Mouse (Mus musculus): ENCODE measurements around the gene Col6a1. TPM values are rescaled to one million over a fixed set of nuclear protein-coding genes. Genes with fewer than 3 reads are reported as not detected.

The Col6a1 gene
- polyA plus RNA-seq, 1 experiment from 2014 or later = 300 TPM

DNA sequence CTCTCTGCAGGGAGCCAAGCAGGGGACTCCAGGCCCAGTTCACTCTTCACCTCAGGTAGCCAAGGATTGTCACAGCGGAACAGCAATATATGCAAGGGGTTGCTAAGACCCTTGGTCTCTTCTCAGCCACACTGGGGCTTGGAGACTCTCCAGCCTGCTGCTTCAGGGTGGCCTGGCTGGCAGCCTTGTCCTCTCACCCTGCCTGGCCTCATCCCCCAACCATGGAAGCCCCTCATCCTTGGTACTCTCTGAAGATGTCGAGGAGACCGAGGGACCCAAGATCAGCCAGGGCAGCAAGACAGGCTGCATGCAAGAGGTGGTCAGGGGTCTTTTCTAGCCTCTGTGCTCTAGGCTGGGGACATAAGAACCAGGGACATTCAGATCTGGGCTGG lies 7.7 kb upstream of the Col6a1 start:
- peaks cover 43% of the 10 kb centered on the region for H3K4me1 ChIP-seq
- no peak overlapping the region for H3K4me3 ChIP-seq
- H3K36me3 ChIP-seq = no peaks in the 10 kb centered on the region
- ATAC-seq (ENCODE audit: borderline replicate concordance, extremely low read depth, low FRiP score, low TSS enrichment) = no peak
- peak overlapping the region; percentile 44 for H3K4me2 ChIP-seq
- H3K27me3 ChIP-seq = no peaks in the 10 kb centered on the region
- H3K9me3 ChIP-seq = no peaks in the 10 kb centered on the region
- H3K9ac ChIP-seq = no peak overlapping the region
- H3K27ac ChIP-seq = peak overlapping the region; percentile 94
- 37% methylated on average over 3 of the region's 3 CpGs for WGBS

DNA sequence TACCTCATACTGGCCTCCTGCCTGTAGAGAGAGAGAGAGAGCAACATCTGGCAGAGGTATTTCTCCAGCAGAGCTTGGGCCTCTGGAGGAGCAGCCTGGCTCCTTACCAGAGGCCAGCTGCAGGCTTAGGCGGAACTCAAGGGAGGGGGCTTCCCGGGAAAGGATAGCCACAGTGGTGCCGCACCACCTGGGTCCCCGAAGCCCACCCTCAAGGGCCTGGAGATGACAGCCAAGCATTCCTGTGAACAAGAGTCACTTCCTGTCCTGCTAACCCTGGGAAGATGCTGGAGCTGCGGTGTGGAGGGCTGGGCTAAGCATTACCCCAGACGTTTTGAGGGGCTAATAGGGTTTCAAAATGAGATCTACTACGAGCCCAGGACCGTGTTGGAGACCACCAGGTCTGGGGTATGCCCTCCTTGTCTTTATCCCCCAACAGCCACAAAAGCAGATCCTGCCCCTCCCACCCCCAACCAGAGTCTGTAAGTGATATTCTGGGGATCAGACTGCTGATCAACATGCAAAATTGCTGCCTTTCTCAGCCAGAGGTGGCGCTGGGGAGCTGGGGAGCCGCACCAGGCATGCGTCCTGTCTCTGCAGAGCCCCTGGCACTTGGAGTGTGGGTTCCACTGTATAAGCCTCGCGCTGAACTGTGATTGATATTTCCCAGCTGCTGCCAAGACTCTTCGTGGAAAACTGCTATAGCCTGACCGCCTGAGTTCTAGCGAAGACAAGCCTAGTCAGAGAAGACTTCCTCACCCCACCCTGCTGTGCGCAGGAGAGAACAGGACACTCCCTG lies 7.1 kb upstream of the Col6a1 start:
- H3K4me1 ChIP-seq = peaks cover 45% of the 10 kb centered on the region
- WGBS = 4% methylated on average over 17 of the region's 17 CpGs
- peak overlapping the region; percentile 94 for H3K27ac ChIP-seq
- H3K4me2 ChIP-seq = peak overlapping the region; percentile 44
- H3K36me3 ChIP-seq = no peaks in the 10 kb centered on the region
- no peaks in the 10 kb centered on the region for H3K27me3 ChIP-seq
- ATAC-seq (ENCODE audit: borderline replicate concordance, extremely low read depth, low FRiP score, low TSS enrichment) = peak; percentile 89
- no peak overlapping the region; the same call in 1 of the 2 replicates for H3K4me3 ChIP-seq
- no peak overlapping the region for H3K9ac ChIP-seq
- H3K9me3 ChIP-seq = no peaks in the 10 kb centered on the region

DNA sequence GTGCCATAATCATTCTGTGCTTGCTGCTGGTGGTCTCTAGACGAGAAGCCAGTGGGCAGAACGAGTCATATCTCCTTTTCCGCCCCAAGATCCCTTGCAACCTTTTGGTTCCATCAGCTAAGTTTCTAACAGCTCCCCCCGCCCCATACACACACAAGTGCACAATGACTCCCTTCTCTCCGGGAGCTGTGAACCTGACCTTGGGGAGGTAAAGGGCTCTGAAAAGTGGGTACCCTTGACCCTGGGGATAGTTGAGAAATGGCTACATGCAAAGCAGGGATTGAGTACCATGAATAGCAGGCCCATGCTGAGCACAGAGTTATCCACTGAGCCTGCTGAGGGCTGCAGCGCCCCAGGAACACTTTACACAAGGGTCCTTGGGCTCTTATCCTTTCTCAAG lies 6.4 kb upstream of the Col6a1 start:
- Histone ChIP-seq H3K4me3 (no peak overlapping the region), H3K4me2 (no peak overlapping the region), H3K4me1 (peaks cover 49% of the 10 kb centered on the region), H3K27me3 (no peaks in the 10 kb centered on the region), H3K36me3 (no peaks in the 10 kb centered on the region), H3K27ac (peak overlapping the region; percentile 94), H3K9me3 (no peaks in the 10 kb centered on the region), H3K9ac (no peak overlapping the region)
- 34% methylated on average over 6 of the region's 6 CpGs for WGBS
- ATAC-seq (ENCODE audit: borderline replicate concordance, extremely low read depth, low FRiP score, low TSS enrichment) = no peak

DNA sequence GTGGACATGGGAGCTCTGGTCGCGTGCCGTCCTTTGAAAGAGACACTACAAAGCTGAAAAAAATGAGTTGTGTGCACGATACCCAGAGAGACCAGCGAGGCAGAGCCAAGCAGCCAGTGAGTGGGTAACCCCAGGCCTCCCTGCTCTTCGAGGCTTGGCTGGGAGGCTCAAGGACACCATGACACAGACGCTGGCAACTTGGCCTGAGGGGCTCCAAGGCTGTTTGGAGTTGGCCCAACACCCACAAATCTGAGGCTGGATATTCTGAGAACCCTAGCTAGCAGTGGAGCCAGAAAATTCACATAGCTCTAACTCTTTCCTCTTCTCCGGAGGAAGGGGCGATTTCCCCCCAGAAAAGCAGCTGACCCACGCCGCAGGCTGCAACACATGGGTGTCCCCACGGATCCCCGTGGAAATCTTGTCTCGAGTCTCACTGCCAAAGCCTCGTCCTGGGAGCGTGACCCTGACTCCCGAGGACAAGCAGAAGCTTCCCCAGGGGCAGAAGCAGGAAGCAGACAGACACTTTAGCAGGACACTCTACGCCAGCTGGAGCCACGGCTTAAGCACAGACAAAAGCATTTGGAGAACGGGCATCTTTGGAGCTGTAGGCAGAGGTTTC lies 5.8 kb upstream of the Col6a1 start:
- Histone ChIP-seq H3K9ac (0 out of 2 replicates have a peak overlapping the region, but pooled peaks have one; percentile 6), H3K4me1 (peaks cover 53% of the 10 kb centered on the region), H3K4me2 (no peak overlapping the region), H3K27ac (peak overlapping the region; percentile 94), H3K4me3 (no peak overlapping the region), H3K36me3 (no peaks in the 10 kb centered on the region), H3K27me3 (no peaks in the 10 kb centered on the region), H3K9me3 (no peaks in the 10 kb centered on the region)
- ATAC-seq (ENCODE audit: borderline replicate concordance, extremely low read depth, low FRiP score, low TSS enrichment) = no peak
- WGBS = 38% methylated on average over 20 of the region's 20 CpGs

DNA sequence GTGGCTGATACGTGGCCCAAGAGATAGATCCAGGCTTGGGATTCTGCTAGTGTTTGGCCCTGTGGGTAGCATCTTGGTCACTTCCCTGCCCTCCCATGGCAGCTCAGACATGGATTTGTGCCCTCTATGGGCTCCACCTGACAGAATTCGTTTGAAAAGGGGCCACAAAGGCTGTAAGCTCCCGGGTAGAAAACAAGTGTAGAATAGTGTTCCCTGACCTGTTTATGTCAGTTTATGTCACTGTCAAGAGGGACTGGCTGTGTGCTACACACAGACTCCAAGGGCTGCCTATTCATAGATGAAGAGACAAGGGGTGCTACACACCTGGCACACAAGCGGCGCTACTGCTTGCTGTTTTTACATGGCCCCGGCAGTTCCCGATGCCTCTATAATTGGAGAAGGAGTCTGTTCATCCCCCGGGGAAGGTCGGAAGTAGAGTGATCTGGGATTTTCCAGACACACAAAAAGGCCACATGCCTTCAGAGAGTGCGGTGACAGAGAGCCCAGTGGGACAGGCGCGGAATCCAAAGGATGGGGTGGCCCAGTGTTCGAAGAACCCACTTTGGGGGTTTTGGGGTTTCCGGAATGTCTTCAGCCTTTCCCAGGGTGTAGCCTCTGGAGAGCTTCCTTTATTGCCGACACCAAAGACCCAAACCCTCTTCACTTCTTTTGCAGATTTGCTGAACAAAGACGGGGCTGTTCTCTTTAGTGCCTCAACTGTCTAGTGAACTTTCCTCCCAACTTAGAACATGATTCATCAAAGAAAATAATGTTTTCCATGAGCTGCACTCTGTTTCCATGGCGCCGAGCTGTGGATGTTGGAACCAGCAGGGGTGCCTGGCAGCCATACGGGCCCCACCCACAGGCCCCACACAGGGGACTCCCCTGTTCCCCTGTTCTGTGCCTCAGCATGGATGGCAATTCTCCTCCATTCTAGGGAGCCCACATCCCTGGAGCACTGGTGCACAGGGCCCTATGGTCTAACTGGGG lies 4.0 kb upstream of the Col6a1 start:
- Histone ChIP-seq H3K4me1 (peaks cover 54% of the 10 kb centered on the region), H3K36me3 (no peaks in the 10 kb centered on the region), H3K9me3 (no peaks in the 10 kb centered on the region), H3K9ac (no peak overlapping the region), H3K4me3 (no peak overlapping the region), H3K27ac (peak overlapping the region; percentile 34; the same call in 1 of the 2 replicates), H3K4me2 (no peak overlapping the region), H3K27me3 (no peaks in the 10 kb centered on the region)
- no peak for ATAC-seq (ENCODE audit: borderline replicate concordance, extremely low read depth, low FRiP score, low TSS enrichment)
- 79% methylated on average over 19 of the region's 19 CpGs for WGBS

DNA sequence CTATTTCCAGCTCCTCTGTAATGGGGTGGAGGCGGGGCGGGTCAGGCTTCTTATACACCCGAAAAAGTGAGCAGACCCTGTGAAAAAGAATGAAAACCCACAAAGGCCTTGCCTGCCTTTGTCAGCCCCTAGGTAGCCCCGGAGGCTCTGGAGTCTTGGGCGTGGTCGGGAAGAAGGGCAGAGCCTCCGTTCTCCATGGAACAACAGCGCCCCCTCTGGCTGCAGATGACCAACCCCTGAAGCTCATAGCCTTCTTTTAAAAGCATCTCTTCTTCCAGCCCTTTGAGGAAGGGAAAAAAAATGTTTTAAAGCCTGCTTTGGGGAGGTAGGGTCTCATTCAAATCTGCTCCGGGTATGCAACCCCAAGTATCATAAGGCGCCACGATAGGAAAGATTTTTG lies 2.4 kb upstream of the Col6a1 start:
- H3K9ac ChIP-seq = no peak overlapping the region
- no peak overlapping the region for H3K4me3 ChIP-seq
- H3K4me2 ChIP-seq = no peak overlapping the region
- H3K27me3 ChIP-seq = no peaks in the 10 kb centered on the region
- 17% methylated on average over 11 of the region's 11 CpGs for WGBS
- peaks cover 50% of the 10 kb centered on the region for H3K4me1 ChIP-seq
- H3K27ac ChIP-seq = peak overlapping the region; percentile 19; the same call in 1 of the 2 replicates
- peaks cover under 1% of the 10 kb centered on the region; the same call in 1 of the 2 replicates for H3K36me3 ChIP-seq
- no peaks in the 10 kb centered on the region for H3K9me3 ChIP-seq
- ATAC-seq (ENCODE audit: borderline replicate concordance, extremely low read depth, low FRiP score, low TSS enrichment) = no peak

DNA sequence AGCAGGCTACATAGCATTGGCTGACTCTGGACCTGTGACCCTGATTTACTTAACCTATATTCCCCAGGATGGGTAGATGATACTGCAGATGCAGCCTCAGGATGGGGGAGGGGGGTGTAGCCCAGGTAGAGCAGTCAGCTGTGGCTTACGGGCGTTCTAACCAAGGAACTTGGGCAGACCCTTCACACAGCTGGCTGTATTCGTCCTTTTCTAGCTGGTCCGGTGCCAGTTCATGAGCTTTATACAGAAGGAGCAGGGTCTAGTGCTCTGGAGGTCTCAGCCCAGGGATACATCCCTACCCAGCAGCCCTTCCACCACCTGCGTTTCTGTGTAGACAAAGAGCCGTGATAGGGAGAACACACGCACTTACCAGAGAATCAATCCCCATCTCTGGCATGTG lies 1.3 kb upstream of the Col6a1 start:
- no peak overlapping the region for H3K9ac ChIP-seq
- no peak for ATAC-seq (ENCODE audit: borderline replicate concordance, extremely low read depth, low FRiP score, low TSS enrichment)
- H3K4me1 ChIP-seq = peaks cover 44% of the 10 kb centered on the region
- H3K4me3 ChIP-seq = no peak overlapping the region
- H3K36me3 ChIP-seq = peaks cover 5% of the 10 kb centered on the region; the same call in 1 of the 2 replicates
- no peak overlapping the region for H3K4me2 ChIP-seq
- H3K27ac ChIP-seq = peak overlapping the region; percentile 50
- 79% methylated on average over 7 of the region's 7 CpGs for WGBS
- H3K9me3 ChIP-seq = no peaks in the 10 kb centered on the region
- H3K27me3 ChIP-seq = no peaks in the 10 kb centered on the region

DNA sequence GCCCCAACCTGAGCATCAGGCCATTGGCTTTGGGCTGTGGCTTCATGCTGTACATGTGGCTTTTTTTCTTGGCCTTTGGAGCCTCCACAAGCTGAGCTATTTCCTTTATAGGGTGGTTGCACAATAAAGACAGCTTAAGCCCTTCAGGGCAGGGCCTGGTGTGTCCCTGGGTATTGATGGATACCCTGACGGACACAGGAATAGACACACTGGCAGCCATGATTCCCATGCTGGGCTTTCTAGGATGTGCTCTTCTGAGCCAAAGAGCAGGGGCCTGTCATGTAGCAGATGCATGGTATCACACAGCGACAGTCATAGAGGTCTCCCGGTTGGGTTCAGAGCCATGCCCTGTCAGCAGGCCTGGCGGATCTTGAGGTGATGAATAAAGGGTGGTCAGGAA lies 898 bp upstream of the Col6a1 start:
- peaks cover 40% of the 10 kb centered on the region for H3K4me1 ChIP-seq
- H3K4me2 ChIP-seq = no peak overlapping the region
- no peak overlapping the region for H3K9ac ChIP-seq
- WGBS = 64% methylated on average over 4 of the region's 4 CpGs
- peaks cover 5% of the 10 kb centered on the region; the same call in 1 of the 2 replicates for H3K36me3 ChIP-seq
- H3K9me3 ChIP-seq = no peaks in the 10 kb centered on the region
- no peaks in the 10 kb centered on the region for H3K27me3 ChIP-seq
- ATAC-seq (ENCODE audit: borderline replicate concordance, extremely low read depth, low FRiP score, low TSS enrichment) = no peak
- no peak overlapping the region for H3K4me3 ChIP-seq
- H3K27ac ChIP-seq = peak overlapping the region; percentile 85

DNA sequence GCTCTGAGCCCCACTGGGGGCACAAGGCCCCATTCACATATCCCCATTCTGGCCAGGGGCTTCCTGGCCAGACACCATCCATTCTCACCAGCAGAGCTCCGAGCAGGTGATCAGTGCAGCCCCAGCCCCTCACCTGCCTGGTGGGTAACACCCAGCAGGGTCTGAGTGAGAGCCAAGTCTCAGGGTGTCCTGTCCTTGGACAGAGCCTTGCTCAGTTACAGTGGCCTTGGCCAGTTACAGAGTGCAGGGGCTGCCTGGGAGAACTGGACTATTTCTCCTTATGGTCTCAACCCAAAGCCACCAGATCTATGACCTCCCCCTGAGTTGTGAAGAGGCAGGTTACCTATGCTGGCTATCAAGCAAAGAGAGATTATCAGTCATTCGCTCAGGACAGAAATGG lies 871 bp downstream of the Col6a1 start:
- Histone ChIP-seq H3K27me3 (no peaks in the 10 kb centered on the region), H3K4me1 (peaks cover 30% of the 10 kb centered on the region), H3K36me3 (peaks cover 18% of the 10 kb centered on the region), H3K9ac (peak overlapping the region; percentile 68), H3K27ac (peak overlapping the region; percentile 85), H3K4me3 (peak overlapping the region; percentile 51), H3K9me3 (no peaks in the 10 kb centered on the region), H3K4me2 (peak overlapping the region; percentile 78)
- no peak for ATAC-seq (ENCODE audit: borderline replicate concordance, extremely low read depth, low FRiP score, low TSS enrichment)
- 77% methylated on average over 2 of the region's 2 CpGs for WGBS

DNA sequence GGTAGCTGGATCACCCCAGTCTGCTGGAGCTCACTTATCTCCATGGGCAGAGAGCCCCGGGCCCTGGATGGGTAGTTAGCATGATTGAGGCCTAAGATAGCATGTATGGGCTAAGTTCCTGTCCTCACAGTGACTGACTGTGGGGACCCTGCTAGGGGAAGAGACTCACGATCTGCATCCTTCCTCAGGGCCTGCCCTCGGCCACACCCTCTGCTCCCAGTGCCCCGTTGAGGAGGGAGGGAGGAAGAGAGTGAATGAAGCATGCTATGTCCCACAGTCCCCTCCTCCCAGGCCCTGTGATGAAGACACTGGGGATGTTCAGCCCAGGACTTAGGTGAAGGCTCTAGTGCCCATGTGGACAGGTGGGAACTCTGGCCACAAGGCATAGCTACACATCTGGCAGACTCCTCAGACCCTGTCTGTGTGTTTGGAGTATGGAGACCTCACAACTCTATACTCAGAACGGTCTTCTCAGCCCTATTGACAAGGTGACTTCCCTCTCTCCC lies 1.7 kb downstream of the Col6a1 start:
- 39% methylated on average over 5 of the region's 5 CpGs for WGBS
- ATAC-seq (ENCODE audit: borderline replicate concordance, extremely low read depth, low FRiP score, low TSS enrichment) = no peak
- H3K4me2 ChIP-seq = peak overlapping the region; percentile 78
- H3K36me3 ChIP-seq = peaks cover 26% of the 10 kb centered on the region
- no peaks in the 10 kb centered on the region for H3K9me3 ChIP-seq
- H3K4me3 ChIP-seq = peak overlapping the region; percentile 51
- no peak overlapping the region for H3K27ac ChIP-seq
- peak overlapping the region; percentile 68 for H3K9ac ChIP-seq
- no peaks in the 10 kb centered on the region for H3K27me3 ChIP-seq
- peaks cover 27% of the 10 kb centered on the region for H3K4me1 ChIP-seq

DNA sequence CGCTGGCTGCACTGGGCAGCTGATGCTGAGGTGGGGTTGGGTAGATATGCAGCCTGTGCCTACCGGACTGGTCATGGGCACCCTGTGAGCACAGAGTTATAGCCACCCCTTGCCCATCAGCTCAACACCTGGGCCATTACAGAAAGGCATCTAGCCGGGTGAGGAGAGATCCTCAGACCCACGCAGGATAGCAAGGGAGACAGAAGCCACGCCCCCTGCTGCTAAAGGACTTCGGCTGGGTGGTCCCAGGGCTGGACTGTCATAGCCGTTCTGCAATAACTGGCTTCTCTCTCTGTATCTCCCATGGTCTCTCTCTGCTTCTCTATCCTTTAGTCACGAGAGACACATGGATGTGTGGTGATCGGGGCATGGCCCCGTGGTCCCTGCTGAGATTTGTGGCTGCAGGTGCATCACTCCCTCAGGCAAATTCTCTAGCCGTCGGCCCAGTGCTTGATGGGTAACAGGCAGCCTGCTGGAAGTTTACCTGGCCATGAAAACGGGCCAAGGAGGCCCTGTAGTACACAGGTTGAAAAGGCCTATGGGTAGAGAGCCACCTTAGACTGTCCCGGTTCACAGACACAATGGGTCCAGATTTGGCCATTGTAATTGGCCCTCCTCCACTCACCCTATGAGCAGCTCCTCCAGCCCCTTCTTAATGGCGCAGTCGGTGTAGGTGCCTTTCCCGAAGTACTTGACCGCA lies 3.1 kb downstream of the Col6a1 start:
- Histone ChIP-seq H3K4me3 (no peak overlapping the region), H3K4me2 (no peak overlapping the region), H3K9me3 (no peaks in the 10 kb centered on the region), H3K27me3 (no peaks in the 10 kb centered on the region), H3K36me3 (peaks cover 37% of the 10 kb centered on the region), H3K27ac (no peak overlapping the region), H3K4me1 (peaks cover 23% of the 10 kb centered on the region), H3K9ac (no peak overlapping the region)
- no peak for ATAC-seq (ENCODE audit: borderline replicate concordance, extremely low read depth, low FRiP score, low TSS enrichment)
- 77% methylated on average over 18 of the region's 18 CpGs for WGBS
